Mouse (Mus musculus): ENCODE data around the gene Siah2.

DNA sequence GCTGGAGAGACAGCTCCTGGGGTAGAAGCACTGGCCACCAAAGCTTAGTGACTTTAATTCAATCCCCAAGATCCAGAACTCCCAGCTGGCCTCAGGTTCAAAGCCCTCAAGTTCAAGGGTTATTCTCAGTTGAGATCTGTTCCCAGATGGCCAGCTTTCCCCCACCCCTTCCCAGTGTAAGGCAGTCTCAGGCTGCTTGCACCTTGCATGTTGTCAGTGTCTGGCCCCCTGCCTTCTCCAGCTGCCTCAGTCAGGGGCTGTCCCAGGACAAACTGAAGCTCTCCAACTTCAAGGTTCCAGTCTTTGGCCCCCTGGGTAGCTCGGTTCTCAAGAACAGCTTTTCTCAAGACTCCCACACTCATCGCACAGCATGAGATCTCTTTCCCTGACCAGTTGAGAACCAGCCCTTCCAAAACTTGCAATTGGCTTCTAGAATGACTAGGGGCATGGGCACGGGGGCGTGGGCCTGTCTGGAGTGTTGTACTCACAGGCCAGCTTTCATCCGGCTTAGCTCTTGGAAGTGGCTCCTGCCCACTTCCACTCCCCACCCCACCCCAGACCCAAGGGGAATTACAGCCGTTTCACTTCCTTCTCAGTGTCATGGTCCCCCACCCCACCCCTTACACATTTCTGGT, 20.5 kb downstream of the Siah2 start:
- TF ChIP-seq CEBPB (IDR thresholded peaks at IDR 0.05; ENCODE audit: low read depth) (no peak), CTCF (IDR thresholded peaks at IDR 0.05; ENCODE audit: control insufficient read depth, insufficient read depth, insufficient read length) (no peak), MYOG (IDR thresholded peaks at IDR 0.05; ENCODE audit: control insufficient read depth, extremely low read depth, insufficient read length) (no peak), USF1 (IDR thresholded peaks at IDR 0.05; ENCODE audit: low read depth) (no peak), MAX (IDR thresholded peaks at IDR 0.05) (no peak), MYOD1 (IDR thresholded peaks at IDR 0.05; ENCODE audit: control insufficient read depth, insufficient read length, low read depth) (no peak), FOSL1 (IDR thresholded peaks at IDR 0.05; ENCODE audit: insufficient read depth, low read length, poor library complexity, severe bottlenecking) (no peak)
